Mouse (Mus musculus) urinary bladder, postnatal 14 days (tissue): ENCODE results near the gene Unc45a.
"Not testable (repeated sequence)": the region's sequence is repeated elsewhere in the genome, so short reads cannot be mapped to it uniquely, and the experiment has no call there.

Source experiments
- DNase-seq: peaks from one replicate; pipeline ENCODE4 v3.0.0; 2021; ENCODE audit warnings: low spot score

The Unc45a gene

GRCm38 (mm10) chr7:80325292-80325868 lies 15.4 kb downstream of the Unc45a start:
- no peak for DNase-seq

DNA sequence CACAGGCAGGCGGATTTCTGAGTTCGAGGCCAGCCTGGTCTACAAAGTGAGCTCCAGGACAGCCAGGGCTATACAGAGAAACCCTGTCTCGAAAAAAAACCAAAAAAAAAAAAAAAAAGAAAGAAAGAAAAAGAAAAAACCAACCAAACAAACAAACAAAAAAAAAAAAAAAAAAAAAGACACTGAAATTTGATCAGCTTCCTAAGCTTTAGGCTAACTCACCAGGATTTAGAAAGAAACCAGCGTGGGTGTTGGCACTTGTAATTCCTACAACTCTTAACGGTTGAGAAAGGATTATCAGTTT lies 16.0 kb downstream of the Unc45a start:
- DNase-seq, result not testable (repeated sequence)

- peak; percentile 95 for DNase-seq
Measured at GRCm38 (mm10) chr7:80324043-80324815, 16.6 kb downstream of the Unc45a start, which contains the start of gene Rccd1. Rccd1 (minus strand) TSS chr7:80324454.

- no peak for DNase-seq
Measured at GRCm38 (mm10) chr7:80323336-80323735, 17.5 kb downstream of the Unc45a start.

- DNase-seq, result no peak
Measured at GRCm38 (mm10) chr7:80319846-80320496, 20.8 kb downstream of the Unc45a start.

GRCm38 (mm10) chr7:80318670-80319069 lies 22.1 kb downstream of the Unc45a start:
- no peak for DNase-seq

DNA sequence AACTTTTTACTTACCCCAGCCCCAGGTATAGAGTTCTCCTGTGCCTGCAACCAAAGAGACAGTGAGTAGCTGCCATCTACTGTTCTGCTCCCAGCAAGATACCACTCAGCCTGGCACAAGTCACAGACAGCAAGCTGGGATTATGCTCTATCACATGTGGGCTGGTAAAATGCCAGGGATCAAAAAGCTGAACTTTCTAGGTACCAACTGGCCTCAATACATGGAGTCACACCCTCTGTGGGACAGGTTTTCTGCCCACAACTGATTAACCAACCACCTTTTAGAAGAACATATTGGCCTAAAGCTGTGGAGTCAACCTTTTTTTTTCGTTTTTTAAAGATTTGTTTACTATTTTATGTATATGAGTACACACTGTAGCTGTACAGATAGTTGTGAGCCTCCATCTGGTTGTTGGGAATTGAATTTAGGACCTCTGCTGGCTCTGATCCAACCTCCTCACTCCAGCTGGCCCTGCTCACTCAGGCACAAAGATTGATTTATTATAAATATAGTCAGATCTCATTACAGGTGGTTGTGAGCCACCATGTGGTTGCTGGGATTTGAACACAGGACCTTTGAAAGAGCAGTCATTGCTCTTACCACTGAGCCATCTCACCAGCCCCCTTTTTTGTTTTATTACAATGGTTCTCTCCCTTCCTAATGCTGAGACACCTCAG lies 23.2 kb downstream of the Unc45a start:
- DNase-seq, result no peak

GRCm38 (mm10) chr7:80315733-80316132 lies 25.1 kb downstream of the Unc45a start:
- DNase-seq, result no peak

DNA sequence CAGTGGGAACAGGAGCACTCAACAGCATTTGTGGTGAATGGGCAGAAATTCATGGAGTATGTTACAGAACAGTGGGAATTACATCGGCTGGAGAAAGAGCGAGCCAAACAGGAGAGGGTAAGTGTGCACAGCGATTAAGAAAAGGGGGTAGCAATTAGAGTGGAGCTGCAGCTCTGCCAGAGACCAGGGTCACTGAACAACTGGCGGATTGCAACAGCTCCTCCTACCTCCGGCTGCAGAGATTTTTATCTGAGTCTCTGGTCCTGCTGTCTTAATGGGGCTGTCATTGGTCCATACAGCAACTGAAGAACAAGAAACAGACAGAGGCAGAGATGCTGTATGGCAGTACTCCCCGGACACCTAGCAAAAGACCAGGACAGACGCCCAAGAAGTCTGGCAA lies 30.0 kb downstream of the Unc45a start:
- no peak for DNase-seq

DNA sequence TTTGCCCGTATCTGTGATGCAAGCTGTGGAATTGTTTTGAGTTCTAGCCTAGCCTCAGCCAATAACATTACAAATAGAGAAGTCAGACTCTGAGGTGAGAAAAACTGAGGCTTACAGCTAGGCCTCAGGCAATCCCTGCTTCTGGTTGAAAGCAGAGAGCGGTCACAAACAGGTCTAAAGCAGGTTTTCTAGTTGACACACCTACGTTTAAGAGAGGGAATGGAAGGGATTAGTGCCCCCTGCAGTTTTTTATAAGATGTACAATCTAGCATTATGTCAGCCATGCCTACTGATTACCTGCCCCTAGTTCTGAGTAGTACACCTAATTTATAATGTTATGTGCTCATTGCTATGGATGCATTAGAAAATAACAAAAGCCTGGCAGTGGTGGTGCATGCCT lies 33.0 kb downstream of the Unc45a start:
- no peak for DNase-seq

DNA sequence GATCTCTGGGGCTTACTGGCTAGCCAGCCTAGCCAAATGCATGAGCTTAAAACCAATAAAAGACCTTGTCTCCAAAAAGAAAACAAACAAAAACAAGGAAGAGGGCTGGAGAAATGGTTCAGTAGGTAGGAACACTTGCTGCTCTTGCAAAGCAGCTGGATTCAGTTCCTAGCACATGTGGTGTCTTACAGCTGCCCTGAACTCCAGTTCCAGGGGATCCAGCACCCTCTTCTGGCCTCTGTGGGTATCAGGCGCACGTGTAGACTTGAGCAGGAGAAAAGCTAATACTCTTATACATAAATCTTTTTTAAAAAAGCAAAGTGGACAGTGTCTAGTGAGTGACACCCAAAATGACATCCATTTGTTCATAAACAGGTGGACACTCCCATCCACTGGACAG lies 39.3 kb downstream of the Unc45a start:
- no peak for DNase-seq

- DNase-seq, result no peak
Measured at GRCm38 (mm10) chr7:80299568-80299967, 41.2 kb downstream of the Unc45a start.

GRCm38 (mm10) chr7:80298754-80299153 lies 42.1 kb downstream of the Unc45a start:
- no peak for DNase-seq

DNA sequence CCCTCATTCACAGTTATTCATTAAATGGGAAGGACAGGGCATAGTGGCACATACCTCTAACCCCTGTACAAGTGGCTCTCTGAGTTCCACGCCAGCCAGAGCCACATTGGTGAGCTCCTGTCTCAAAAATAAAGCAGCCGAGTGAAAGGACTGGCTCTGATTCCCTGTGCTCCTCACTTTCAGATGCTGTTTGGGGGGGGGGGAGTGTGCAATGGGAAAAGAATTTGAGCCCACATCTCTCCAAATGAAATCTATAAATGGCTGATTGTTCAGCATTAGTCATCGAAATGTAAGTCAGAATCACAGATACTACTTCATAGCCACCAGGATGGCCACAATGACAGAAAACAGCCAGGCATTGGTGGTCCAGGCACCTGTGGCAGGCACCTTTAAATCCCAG lies 43.8 kb downstream of the Unc45a start:
- no peak for DNase-seq

- no peak for DNase-seq
Measured at GRCm38 (mm10) chr7:80296462-80296861, 44.3 kb downstream of the Unc45a start.

- DNase-seq, result no peak
Measured at GRCm38 (mm10) chr7:80294764-80295648, 45.8 kb downstream of the Unc45a start.

- DNase-seq, result peak; percentile 98
Measured at GRCm38 (mm10) chr7:80294062-80294763, 46.6 kb downstream of the Unc45a start, which contains the start of gene Prc1. Prc1 (plus strand) TSS chr7:80294450.

GRCm38 (mm10) chr7:80287736-80288135 lies 53.1 kb downstream of the Unc45a start:
- DNase-seq, result no peak

GRCm38 (mm10) chr7:80285725-80286124 lies 55.1 kb downstream of the Unc45a start:
- DNase-seq, result no peak

DNA sequence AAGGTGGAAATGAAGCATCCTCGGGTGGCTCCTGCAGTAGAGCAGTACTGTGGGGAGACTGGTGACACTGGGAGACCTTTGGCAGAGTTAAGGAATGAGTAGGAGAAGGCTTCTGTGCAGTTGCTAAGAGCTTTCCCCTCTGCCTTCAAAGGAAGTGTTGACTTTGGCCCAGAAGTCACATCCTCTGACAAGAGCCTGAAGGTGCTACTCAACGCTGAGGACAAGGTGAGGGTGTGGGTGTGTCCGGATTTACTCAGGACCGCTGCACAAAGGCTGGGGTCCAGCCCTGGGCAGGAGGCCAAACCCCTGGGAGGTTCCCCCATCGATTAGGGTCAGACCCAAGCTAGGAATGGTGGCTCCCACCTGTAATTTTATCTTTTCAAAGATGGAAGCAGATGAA lies 56.4 kb downstream of the Unc45a start:
- DNase-seq, result no peak
